Mouse (Mus musculus) liver, embryonic 11.5 days (tissue): ENCODE measurements around the gene Gm17581. TPM values are rescaled to one million over a fixed set of nuclear protein-coding genes. Genes with fewer than 3 reads are reported as not detected.
A peak's percentile ranks its signal among the peaks of the same experiment; 100 is the strongest.

ENCODE experiments used
- ATAC-seq: fragments of 200-750 bp; cut with Nextera tagmentation; replicated peaks from 2 replicates; pipeline ENCODE4 v1.8.0; 2017; ENCODE audit warnings: moderate number of reproducible peaks, mild to moderate bottlenecking, moderate TSS enrichment, moderate library complexity; ENCODE audit not compliant: low FRiP score
- DNase-seq: peaks from one replicate; pipeline ENCODE4 v3.0.0-alpha.2; 2017; ENCODE audit warnings: low spot score
- H3K27ac ChIP-seq: fragments of 300-500 bp; sonication (generic); 2 replicates; pipeline ENCODE4 v1.5.1; 2014; ENCODE audit warnings: mild to moderate bottlenecking, low read depth, low read length, control low read depth
- H3K27me3 ChIP-seq: fragments of 300-500 bp; sonication (generic); replicated peaks from 2 replicates; pipeline ENCODE4 v1.6.1; 2014; ENCODE audit warnings: low read length, mixed read lengths; ENCODE audit not compliant: control insufficient read depth, insufficient read depth
- H3K36me3 ChIP-seq: fragments of 300-500 bp; sonication (generic); 2 replicates; pipeline ENCODE4 v1.6.1; 2014; ENCODE audit warnings: mild to moderate bottlenecking, low read length, moderate library complexity, mixed read lengths; ENCODE audit not compliant: control insufficient read depth, insufficient read depth
- H3K4me1 ChIP-seq: fragments of 300-500 bp; sonication (generic); replicated peaks from 2 replicates; pipeline ENCODE4 v1.6.1; 2014; ENCODE audit warnings: low read length, mixed read lengths; ENCODE audit not compliant: control insufficient read depth, insufficient read depth
- H3K4me2 ChIP-seq: fragments of 300-500 bp; sonication (generic); 2 replicates; pipeline ENCODE4 v1.6.1; 2014; ENCODE audit warnings: mild to moderate bottlenecking, control low read depth, moderate library complexity
- H3K4me3 ChIP-seq: fragments of 300-500 bp; sonication (generic); 2 replicates; pipeline ENCODE4 v1.5.1; 2014; ENCODE audit warnings: low read depth, low read length, control low read depth
- H3K9ac ChIP-seq: fragments of 300-500 bp; sonication (generic); 2 replicates; pipeline ENCODE4 v1.6.1; 2014; ENCODE audit warnings: low read depth, low read length, control low read depth
- H3K9me3 ChIP-seq: fragments of 300-500 bp; sonication (generic); 2 replicates; pipeline ENCODE4 v1.6.1; 2016; ENCODE audit warnings: low read length, inconsistent platforms, mixed read lengths; ENCODE audit not compliant: control insufficient read depth
- WGBS: fragments of 180-500 bp; shearing (Covaris S2); extraction: QIAGEN DNeasy Blood & Tissue Kit; methylation state at CpG from one replicate; pipeline ENCODE4 v1.1.7; 2014; 5-methylcytosine and 5-hydroxymethylcytosine counted together
- polyA plus RNA-seq: library from polyadenylated mRNA; unstranded; fragments of >200 nt; fragmentation: Nextera tagmentation; extraction: Ambion mirVana; gene quantifications from 2 replicates; pipeline ENCODE4 v1.2.1, GENCODE M21; 2014

Gene Gm17581
- polyA plus RNA-seq, 1 experiment from 2014 or later, result not detected

- Histone ChIP-seq H3K4me3 (peak overlapping the region; percentile 84), H3K4me1 (peaks cover 3% of the 10 kb centered on the region; the same call in 1 of the 2 replicates), H3K4me2 (peak overlapping the region; percentile 93), H3K9me3 (no peaks in the 10 kb centered on the region), H3K27ac (no peak overlapping the region), H3K9ac (peak overlapping the region; percentile 77), H3K36me3 (0 out of 2 replicates have a peak, but pooled peaks cover 2% of the 10 kb centered on the region), H3K27me3 (no peaks in the 10 kb centered on the region)
- 3% methylated on average over 15 of the region's 15 CpGs for WGBS
- no peak for ATAC-seq
- no peak for DNase-seq
Observed at GRCm38 (mm10) chr2:155728742-155729141, 6.9 kb downstream of the Gm17581 start.

GRCm38 (mm10) chr2:155727764-155728395, 7.8 kb downstream of the Gm17581 start:
- no peaks in the 10 kb centered on the region for H3K9me3 ChIP-seq
- no peaks in the 10 kb centered on the region for H3K27me3 ChIP-seq
- no peak overlapping the region for H3K9ac ChIP-seq
- no peak overlapping the region for H3K4me3 ChIP-seq
- H3K4me2 ChIP-seq, result no peak overlapping the region; the same call in 1 of the 2 replicates
- peaks cover 3% of the 10 kb centered on the region; the same call in 1 of the 2 replicates for H3K4me1 ChIP-seq
- H3K36me3 ChIP-seq, result 0 out of 2 replicates have a peak, but pooled peaks cover 2% of the 10 kb centered on the region
- DNase-seq (no peak), ATAC-seq (no peak)
- 76% methylated on average over 7 of the region's 7 CpGs for WGBS
- no peak overlapping the region for H3K27ac ChIP-seq

- 75% methylated on average over 7 of the region's 7 CpGs for WGBS
- ATAC-seq, result no peak
- H3K4me2 ChIP-seq, result no peak overlapping the region
- no peak overlapping the region for H3K4me3 ChIP-seq
- no peak overlapping the region for H3K9ac ChIP-seq
- no peak overlapping the region for H3K27ac ChIP-seq
- no peak for DNase-seq
- no peaks in the 10 kb centered on the region for H3K9me3 ChIP-seq
- H3K4me1 ChIP-seq, result peaks cover 3% of the 10 kb centered on the region; the same call in 1 of the 2 replicates
- H3K27me3 ChIP-seq, result no peaks in the 10 kb centered on the region
- H3K36me3 ChIP-seq, result 0 out of 2 replicates have a peak, but pooled peaks cover 2% of the 10 kb centered on the region
Observed at GRCm38 (mm10) chr2:155726302-155726701, 9.4 kb downstream of the Gm17581 start.

GRCm38 (mm10) chr2:155724526-155724925, 11.1 kb downstream of the Gm17581 start:
- Histone ChIP-seq H3K9ac (no peak overlapping the region), H3K27ac (no peak overlapping the region), H3K36me3 (0 out of 2 replicates have a peak, but pooled peaks cover 2% of the 10 kb centered on the region), H3K9me3 (no peaks in the 10 kb centered on the region), H3K4me2 (no peak overlapping the region), H3K4me3 (no peak overlapping the region), H3K4me1 (peaks cover 3% of the 10 kb centered on the region; the same call in 1 of the 2 replicates), H3K27me3 (no peaks in the 10 kb centered on the region)
- DNase-seq (no peak), ATAC-seq (no peak)
- 70% methylated on average over 6 of the region's 6 CpGs for WGBS

- no peaks in the 10 kb centered on the region for H3K27me3 ChIP-seq
- 0 out of 2 replicates have a peak, but pooled peaks cover 2% of the 10 kb centered on the region for H3K36me3 ChIP-seq
- ATAC-seq (no peak), DNase-seq (no peak)
- H3K27ac ChIP-seq, result no peak overlapping the region
- WGBS, result 59% methylated on average over 5 of the region's 5 CpGs
- peaks cover 3% of the 10 kb centered on the region; the same call in 1 of the 2 replicates for H3K4me1 ChIP-seq
- H3K9me3 ChIP-seq, result no peaks in the 10 kb centered on the region
- H3K4me3 ChIP-seq, result no peak overlapping the region
- H3K9ac ChIP-seq, result no peak overlapping the region
- no peak overlapping the region for H3K4me2 ChIP-seq
Observed at GRCm38 (mm10) chr2:155724036-155724435, 11.6 kb downstream of the Gm17581 start.

GRCm38 (mm10) chr2:155720585-155720984, 15.1 kb downstream of the Gm17581 start:
- WGBS, result 71% methylated on average over 5 of the region's 5 CpGs
- ATAC-seq, result no peak
- Histone ChIP-seq H3K4me2 (no peak overlapping the region), H3K9me3 (no peaks in the 10 kb centered on the region), H3K27me3 (no peaks in the 10 kb centered on the region), H3K27ac (no peak overlapping the region), H3K9ac (no peak overlapping the region), H3K4me3 (no peak overlapping the region), H3K36me3 (0 out of 2 replicates have a peak, but pooled peaks cover 1% of the 10 kb centered on the region), H3K4me1 (no peaks in the 10 kb centered on the region)
- DNase-seq, result no peak

- Histone ChIP-seq H3K4me3 (no peak overlapping the region), H3K27me3 (no peaks in the 10 kb centered on the region), H3K36me3 (no peaks in the 10 kb centered on the region), H3K9ac (no peak overlapping the region), H3K27ac (no peak overlapping the region), H3K4me2 (no peak overlapping the region), H3K4me1 (no peaks in the 10 kb centered on the region), H3K9me3 (no peaks in the 10 kb centered on the region)
- ATAC-seq, result no peak
- no peak for DNase-seq
- WGBS, result 86% methylated on average over 12 of the region's 12 CpGs
Observed at GRCm38 (mm10) chr2:155717082-155717990, 18.3 kb downstream of the Gm17581 start.

- Histone ChIP-seq H3K4me3 (no peak overlapping the region), H3K4me1 (no peaks in the 10 kb centered on the region), H3K9ac (no peak overlapping the region), H3K27ac (no peak overlapping the region), H3K27me3 (no peaks in the 10 kb centered on the region), H3K9me3 (no peaks in the 10 kb centered on the region), H3K4me2 (no peak overlapping the region), H3K36me3 (peaks cover 6% of the 10 kb centered on the region)
- ATAC-seq (no peak), DNase-seq (no peak)
- 76% methylated on average over 11 of the region's 11 CpGs for WGBS
Observed at GRCm38 (mm10) chr2:155710557-155710956, 25.1 kb downstream of the Gm17581 start.
